Mouse (Mus musculus) yolk sac, embryonic 10.5 days (tissue): ENCODE measurements around the gene Frem3.

Experiments
- DNase-seq: peaks from one replicate; pipeline ENCODE4 v3.0.0-alpha.2; 2017; ENCODE audit warnings: low spot score

The Frem3 gene

GRCm38 (mm10) chr8:80610549-80611440, at the start of gene Frem3:
Gene Frem3, plus strand, starts transcription at chr8:80611080.
- DNase-seq: no peak

- no peak for DNase-seq
These were observed 46.6 kb upstream of the Frem3 start for GRCm38 (mm10) chr8:80564205-80564839.

DNA sequence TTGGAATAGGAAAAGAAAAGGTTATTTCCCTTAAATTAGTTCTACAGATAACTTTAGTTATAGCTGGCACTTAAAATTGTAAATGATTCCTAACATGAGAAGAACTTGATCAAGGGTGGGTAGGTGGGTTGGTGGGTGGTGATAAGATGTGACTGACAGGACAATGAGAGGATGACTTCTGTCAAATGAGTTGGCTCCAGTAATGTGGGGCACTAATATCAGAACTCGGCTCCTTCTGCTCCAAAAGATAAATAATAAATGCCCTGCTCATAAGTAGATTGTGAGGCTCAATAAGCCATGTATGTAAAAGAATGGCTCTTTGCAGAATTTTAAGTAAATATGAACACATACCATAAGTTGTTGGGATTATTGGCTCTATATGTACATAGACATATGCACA, 43.4 kb upstream of the Frem3 start:
- DNase-seq: no peak

DNA sequence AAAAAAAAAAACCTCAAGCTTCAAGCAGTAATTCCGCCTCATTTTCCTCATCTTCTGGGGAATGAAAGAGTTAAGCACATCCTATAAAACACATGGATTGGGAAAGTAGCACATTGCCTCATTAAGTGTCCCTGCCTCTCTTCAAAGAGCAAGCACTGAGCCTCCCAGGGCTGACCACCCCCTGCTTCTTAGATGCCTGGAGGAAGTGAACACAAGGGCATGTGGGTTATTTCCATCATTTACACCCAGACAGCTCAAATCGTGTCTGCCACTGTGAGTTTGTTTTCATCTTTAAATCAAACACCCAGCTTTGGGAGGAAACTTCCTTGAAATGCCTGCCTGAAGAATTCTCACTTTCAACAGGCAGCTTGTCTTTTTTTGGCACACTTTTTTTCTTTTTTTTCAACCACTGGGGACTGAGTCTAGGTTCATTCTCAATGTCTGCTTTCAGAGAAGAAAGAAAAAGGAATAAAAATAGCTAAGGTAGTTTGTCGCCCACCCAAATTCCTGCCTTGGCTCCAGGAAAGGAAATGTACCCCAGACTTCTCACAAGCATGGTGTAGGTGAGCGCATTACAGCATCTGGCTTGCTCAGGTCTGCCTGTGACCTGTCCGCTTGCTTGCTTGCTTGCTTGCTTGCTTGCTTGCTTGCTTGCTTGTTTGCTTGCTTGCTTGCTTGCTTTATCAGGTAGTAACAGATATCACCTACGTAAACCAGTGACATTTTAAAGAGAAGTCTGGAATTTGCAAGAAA, 42.5 kb upstream of the Frem3 start:
- DNase-seq: no peak

DNA sequence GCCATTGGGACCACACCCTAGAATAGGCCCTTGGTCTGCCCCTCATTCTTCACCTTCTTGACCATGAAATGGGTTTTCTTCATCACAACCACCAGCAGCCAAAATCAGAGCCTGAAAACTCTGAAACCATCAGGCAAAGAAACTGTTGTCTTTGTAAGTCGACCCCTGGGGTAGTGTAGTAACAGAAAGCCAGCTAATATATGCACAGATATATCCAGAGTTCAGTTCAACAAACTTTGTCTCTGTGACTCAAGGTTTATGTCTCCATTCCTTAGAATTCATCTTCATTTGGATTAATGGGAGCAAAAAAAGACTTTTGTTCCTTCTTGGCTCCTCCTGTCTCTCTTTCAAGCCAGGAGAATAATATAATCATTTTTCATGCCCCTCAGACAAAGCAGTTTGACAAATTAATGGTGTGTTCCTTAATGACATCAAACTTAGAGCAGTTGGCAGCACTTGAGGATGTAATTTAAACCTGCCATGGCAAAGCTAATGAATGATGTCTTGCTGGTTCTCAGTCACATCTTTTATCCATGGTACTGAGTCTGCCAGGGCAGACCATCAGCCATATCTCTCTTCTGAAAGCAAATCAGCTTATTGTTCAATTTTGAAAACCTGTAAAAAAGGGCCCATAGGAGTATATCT, 38.3 kb upstream of the Frem3 start:
- no peak for DNase-seq

DNA sequence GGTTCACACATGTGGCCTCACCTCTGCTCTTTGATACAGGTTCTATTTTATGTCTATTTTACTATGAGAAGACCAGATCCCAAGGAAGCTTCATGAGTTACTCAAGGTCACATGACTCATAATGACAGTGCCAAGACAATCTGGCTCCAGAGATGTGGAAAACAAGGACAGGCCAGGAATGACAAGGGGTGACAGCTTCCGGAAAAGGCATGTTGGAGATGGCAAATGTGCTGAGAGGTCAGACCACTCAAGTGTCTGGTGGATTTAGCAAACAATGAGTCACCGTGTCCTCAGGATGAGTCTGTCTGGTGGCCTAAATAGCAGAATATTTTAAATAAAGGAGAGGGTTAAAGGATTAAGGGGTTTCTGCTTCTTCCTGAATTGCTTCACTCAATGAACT, 33.8 kb upstream of the Frem3 start:
- no peak for DNase-seq

DNA sequence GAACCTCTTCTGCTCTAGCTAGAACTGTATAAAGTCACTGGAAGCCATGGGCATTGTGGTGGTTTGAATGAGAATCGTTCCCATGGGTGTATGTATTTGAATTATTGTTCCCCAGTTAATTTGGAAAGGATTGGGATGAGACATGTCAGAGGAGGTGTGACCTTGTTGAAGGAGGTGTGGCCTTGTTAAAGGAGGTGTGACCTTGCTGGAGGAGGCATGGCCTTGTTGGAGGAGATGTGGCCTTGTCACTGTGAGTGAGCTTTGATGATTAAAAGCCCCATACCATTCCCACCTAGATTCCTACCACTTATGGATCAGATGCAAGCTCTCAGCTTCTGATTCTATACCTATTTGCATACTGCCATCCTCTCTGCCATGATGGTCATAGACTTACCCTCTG, 31.8 kb upstream of the Frem3 start:
- no peak for DNase-seq

- DNase-seq: no peak
These were observed 18.3 kb upstream of the Frem3 start for GRCm38 (mm10) chr8:80592626-80593025.

DNA sequence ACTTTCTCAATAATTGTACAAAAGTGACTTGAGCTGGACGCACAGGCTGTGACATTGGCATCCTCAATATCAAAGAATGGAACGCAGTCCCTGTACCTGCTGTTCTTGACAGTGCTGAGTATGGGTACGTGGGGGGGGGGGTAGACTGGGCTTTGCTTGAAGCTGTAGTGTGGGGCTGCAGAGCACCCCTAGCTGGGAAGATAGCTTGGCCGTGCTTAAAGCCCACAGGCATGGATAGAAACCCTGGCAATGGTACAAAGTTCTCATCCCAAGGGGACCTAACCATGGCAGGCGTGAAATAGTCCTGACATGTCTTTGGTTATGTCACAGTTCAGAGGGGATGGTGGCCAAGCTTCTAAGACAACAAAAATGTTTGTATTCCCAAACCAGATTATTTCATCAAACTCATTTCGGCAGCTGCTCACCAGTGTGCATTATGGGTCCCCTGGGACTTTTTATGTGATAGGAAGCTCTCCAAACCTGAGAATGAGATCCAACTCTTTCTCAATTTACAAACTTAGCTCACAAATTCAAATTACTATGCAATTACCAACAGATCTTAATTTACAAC, 10.2 kb upstream of the Frem3 start:
- DNase-seq: no peak

GRCm38 (mm10) chr8:80601886-80602285, 9.0 kb upstream of the Frem3 start:
- DNase-seq: no peak

GRCm38 (mm10) chr8:80607082-80607481, 3.8 kb upstream of the Frem3 start:
- DNase-seq: no peak

GRCm38 (mm10) chr8:80611441-80611751, 516 bp downstream of the Frem3 start:
- no peak for DNase-seq

DNA sequence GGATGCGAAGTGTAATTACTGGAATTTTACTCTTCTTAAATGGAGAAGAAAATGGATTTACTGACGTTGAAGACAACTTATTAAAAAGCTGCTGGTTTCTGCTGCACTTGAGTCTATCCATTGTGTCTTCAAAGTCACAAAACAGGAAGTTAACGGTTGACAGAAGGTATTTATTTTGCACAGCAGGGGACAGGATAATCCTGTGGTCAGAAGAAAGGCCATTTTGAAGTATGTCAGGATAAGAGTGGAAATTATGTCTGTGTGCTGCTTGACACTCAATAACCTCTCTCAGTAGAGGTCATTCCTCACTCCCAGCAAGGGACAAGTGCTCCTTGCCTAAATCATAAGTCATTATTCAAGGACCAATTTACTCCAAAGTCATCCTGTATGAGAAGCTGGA, 8.9 kb downstream of the Frem3 start:
- no peak for DNase-seq

- no peak for DNase-seq
These were observed 36.5 kb downstream of the Frem3 start for GRCm38 (mm10) chr8:80647394-80647793.

DNA sequence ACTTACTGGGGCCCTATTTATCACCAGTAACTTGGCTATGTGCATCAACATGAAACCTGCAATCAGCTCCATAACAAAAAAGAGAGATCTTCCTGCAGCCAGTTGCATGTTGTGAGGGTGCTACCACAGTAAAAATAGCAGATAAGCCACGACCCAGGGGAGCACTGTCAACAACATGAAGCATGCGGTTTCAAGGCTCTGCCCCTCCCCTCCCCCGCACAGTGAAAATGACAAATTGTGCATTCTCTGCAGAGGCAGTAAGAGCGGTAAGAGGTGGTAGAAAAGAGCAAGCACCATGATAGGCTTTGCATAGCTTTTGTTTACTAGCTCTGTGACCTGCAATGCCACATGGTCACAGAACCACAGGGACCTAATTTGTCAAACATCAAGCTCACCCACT, 46.8 kb downstream of the Frem3 start:
- peak; percentile 5 for DNase-seq

- no peak for DNase-seq
These were observed 50.2 kb downstream of the Frem3 start for GRCm38 (mm10) chr8:80661055-80661454.

DNA sequence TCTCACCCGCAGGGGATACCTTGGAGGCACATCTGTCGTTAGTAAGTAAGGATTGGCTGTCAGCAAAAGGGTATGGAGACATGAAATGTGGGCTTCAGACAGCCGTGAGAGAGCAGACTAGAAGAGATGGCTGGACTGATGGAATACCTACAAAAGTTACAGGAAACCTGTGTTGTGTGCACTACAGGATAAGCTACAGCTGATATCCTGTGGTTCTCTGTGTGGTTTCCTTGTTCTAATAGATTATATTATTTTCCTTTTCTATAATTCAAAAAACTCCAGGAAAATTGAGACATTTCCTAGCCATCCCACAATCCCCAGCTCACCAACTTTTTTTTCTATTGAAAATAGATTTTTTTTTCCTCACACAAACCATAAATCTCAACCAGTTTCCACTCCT, 52.6 kb downstream of the Frem3 start:
- no peak for DNase-seq

DNA sequence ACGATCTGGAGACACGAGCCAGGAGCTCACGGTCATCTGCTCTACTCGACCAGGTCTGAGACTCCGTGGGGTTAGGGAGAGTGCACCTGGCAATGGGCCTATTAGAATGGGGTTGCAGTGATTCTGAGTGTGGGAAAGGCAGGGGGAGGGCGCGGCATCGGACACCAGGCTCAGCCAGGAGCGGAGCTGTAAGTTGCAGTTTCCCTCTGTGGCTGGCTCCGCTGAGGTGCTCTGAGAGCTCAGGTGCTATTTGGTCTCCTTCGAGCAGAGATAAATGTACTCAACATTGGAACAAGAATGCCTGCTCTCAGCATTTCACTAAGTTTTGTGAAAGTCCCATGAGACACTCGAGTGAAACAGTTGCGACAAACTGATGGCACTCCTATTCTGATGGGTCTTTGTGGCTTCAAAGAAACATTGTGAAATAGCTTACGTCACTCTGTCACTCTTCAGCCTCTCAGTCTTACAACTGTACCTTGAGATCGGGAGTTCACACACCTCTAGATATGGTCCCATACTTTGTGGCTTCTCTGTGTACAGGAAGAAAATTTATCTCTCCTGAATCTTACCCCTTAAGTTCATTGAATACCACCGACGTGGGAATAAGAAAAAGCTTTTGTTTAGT, 58.5 kb downstream of the Frem3 start:
- no peak for DNase-seq

DNA sequence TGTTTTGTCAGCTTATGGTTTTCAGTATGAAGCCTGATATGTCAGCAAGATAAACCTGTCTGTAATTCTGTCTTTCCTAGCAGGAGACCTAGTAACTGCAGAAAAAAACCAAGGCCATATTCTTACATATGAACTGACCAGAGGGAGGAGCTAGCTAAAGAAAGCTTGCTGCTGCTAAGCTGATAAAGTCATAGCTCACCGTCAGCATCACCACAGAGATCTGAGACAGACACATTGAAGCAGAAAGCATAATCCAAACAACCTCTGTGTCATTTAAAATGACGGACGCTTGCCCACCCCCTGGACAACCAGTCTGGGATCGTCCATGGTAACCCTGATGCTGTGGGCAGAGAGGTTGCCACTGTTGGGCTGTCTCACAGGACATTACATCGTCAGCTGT, 71.7 kb downstream of the Frem3 start:
- no peak for DNase-seq

DNA sequence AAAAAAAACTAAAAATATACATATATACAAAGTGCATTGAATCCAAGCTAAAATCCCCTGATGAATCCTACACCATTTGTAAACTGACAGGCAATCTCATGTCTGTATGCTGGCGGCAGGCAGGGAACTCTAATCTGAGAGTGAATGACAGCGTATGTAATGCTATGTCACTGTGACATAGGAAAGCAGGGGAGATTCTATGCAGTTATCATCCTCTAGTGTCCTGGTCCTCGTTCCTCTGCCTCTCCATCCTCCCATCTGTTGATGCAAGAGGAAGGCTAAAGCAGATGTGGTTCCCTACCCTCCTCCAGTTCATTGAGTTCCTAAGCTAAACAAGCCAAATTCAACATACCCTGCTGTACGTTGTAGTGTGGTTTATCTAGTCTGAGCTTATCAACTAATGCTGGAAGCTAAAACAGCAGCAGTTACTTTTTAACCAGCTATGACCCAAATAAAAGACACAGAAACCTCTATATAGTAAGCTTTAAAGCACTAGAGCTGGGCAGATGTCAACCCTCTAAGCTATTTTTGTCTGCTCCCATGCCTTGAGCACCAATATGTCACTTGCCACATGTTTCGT, 73.0 kb downstream of the Frem3 start:
- no peak for DNase-seq

- DNase-seq: peak; percentile 28
These were observed 77.3 kb downstream of the Frem3 start for GRCm38 (mm10) chr8:80688141-80688540.
